Mouse (Mus musculus): ENCODE measurements around the gene Pik3c2a. TPM values are rescaled to one million over a fixed set of nuclear protein-coding genes. Genes with fewer than 3 reads are reported as not detected.

Gene Pik3c2a
- total and polyA plus RNA-seq, 3 experiments, result 10.9 to 35.3 (median 14.3) TPM

- H3K79me2 ChIP-seq (replicated peaks; ENCODE audit: control insufficient read depth, extremely low read depth, insufficient read depth, poor library complexity, severe bottlenecking), result no peaks in the 10 kb centered on the region
- no peak for DNase-seq (ENCODE audit: extremely low read depth)
- H3K27ac ChIP-seq (ENCODE audit: insufficient read depth, low read depth), result no peak overlapping the region
- dilution Hi-C loops (cut with MboI; ENCODE audit: extremely low pct_ligation_motif_present, extremely low pct_unique_long_range_greater_than_20kb, low sequenced_read_pairs) (no loop called here), in situ Hi-C loops (cut with MboI; ENCODE audit: low pct_ligation_motif_present, low pct_unique_long_range_greater_than_20kb, low sequenced_read_pairs) (loop anchor here (10.0 kb wide), 1 partner anchor 52 kb away; no protein-coding TSS in a partner anchor)
- peaks cover 38% of the 10 kb centered on the region for H3K27me3 ChIP-seq (replicated peaks)
- TF ChIP-seq PAX5 (IDR thresholded peaks at IDR 0.05; ENCODE audit: low read length) (no peak), JUN (IDR thresholded peaks at IDR 0.05; ENCODE audit: insufficient read depth, low read depth, low read length) (no peak), POLR2A (IDR thresholded peaks at IDR 0.05; ENCODE audit: low read depth, low read length) (no peak), KAT2A (IDR thresholded peaks at IDR 0.05; ENCODE audit: insufficient replicate concordance, low read length) (no peak), USF1 (IDR thresholded peaks at IDR 0.05; ENCODE audit: low read depth, low read length) (no peak), HCFC1 (IDR thresholded peaks at IDR 0.05; ENCODE audit: low read depth, low read length) (no peak), TBP (conservative IDR thresholded peaks at IDR 0.05; ENCODE audit: low read depth, low read length) (no peak), CTCF (conservative IDR thresholded peaks at IDR 0.05 in 1 of 2, IDR thresholded peaks at IDR 0.05 in 1 of 2; ENCODE audit: low read depth in 2 of 2, low read length in 2 of 2) (no peak), E2F4 (IDR thresholded peaks at IDR 0.05; ENCODE audit: insufficient replicate concordance, low read depth, low read length) (no peak), JUND (conservative IDR thresholded peaks at IDR 0.05; ENCODE audit: low read depth, low read length) (no peak), POLR2AphosphoS2 (IDR thresholded peaks at IDR 0.05; ENCODE audit: low read depth, low read length) (no peak), CHD2 (IDR thresholded peaks at IDR 0.05; ENCODE audit: low read length) (no peak)
- no peaks in the 10 kb centered on the region for H3K36me3 ChIP-seq (replicated peaks in 1 of 2; ENCODE audit: control insufficient read depth in 1 of 2, insufficient read depth in 1 of 2, low read length in 1 of 2)
- H3K4me3 ChIP-seq (replicated peaks in 1 of 3; ENCODE audit: low read depth in 2 of 3, low read length in 2 of 3, poor library complexity in 1 of 3), result peak overlapping the region in 2 of 3 experiments; percentile 54 to 81
- no peaks in the 10 kb centered on the region for H3K9me3 ChIP-seq (replicated peaks; ENCODE audit: low read length)
- peaks cover 0 to 17% of the 10 kb centered on the region in 2 experiments; a peak in 1 of 4 replicates for H3K4me1 ChIP-seq (ENCODE audit: control insufficient read depth in 1 of 2, insufficient read depth in 2 of 2)
- peak overlapping the region; percentile 93 for H3K4me2 ChIP-seq (ENCODE audit: insufficient read depth, low read depth, poor library complexity, severe bottlenecking)
- H3K9ac ChIP-seq (ENCODE audit: insufficient read depth, low read depth), result no peak overlapping the region; the same call in 1 of the 2 replicates
These were observed 136.0 kb downstream of the Pik3c2a start for GRCm38 (mm10) chr7:116307099-116307870.

- Histone ChIP-seq H3K9ac (ENCODE audit: insufficient read depth, low read depth) (no peak overlapping the region), H3K4me2 (ENCODE audit: insufficient read depth, low read depth, poor library complexity, severe bottlenecking) (peak overlapping the region; percentile 93), H3K4me3 (replicated peaks in 1 of 3; ENCODE audit: low read depth in 2 of 3, low read length in 2 of 3, poor library complexity in 1 of 3) (no peak overlapping the region), H3K27me3 (replicated peaks) (peaks cover 38% of the 10 kb centered on the region), H3K36me3 (replicated peaks in 1 of 2; ENCODE audit: control insufficient read depth in 1 of 2, insufficient read depth in 1 of 2, low read length in 1 of 2) (no peaks in the 10 kb centered on the region), H3K79me2 (replicated peaks; ENCODE audit: control insufficient read depth, extremely low read depth, insufficient read depth, poor library complexity, severe bottlenecking) (no peaks in the 10 kb centered on the region), H3K9me3 (replicated peaks; ENCODE audit: low read length) (no peaks in the 10 kb centered on the region), H3K27ac (ENCODE audit: insufficient read depth, low read depth) (no peak overlapping the region), H3K4me1 (ENCODE audit: control insufficient read depth in 1 of 2, insufficient read depth in 2 of 2) (peaks cover 0 to 17% of the 10 kb centered on the region in 2 experiments; a peak in 1 of 4 replicates)
- dilution Hi-C loops (cut with MboI; ENCODE audit: extremely low pct_ligation_motif_present, extremely low pct_unique_long_range_greater_than_20kb, low sequenced_read_pairs), result no loop called here
- no peak for TF ChIP-seq ZNF384 (IDR thresholded peaks at IDR 0.05; ENCODE audit: low read depth, low read length)
- TF ChIP-seq POLR2AphosphoS2 (IDR thresholded peaks at IDR 0.05; ENCODE audit: low read depth, low read length), result no peak
- TF ChIP-seq MAX (IDR thresholded peaks at IDR 0.05; ENCODE audit: low read length), result no peak
- no peak for TF ChIP-seq RCOR1 (conservative IDR thresholded peaks at IDR 0.05; ENCODE audit: low read depth, low read length)
- TF ChIP-seq IRF4 (IDR thresholded peaks at IDR 0.05; ENCODE audit: low read depth, low read length), result no peak
- TF ChIP-seq MAZ (IDR thresholded peaks at IDR 0.05; ENCODE audit: low read depth, low read length), result no peak
- no peak for TF ChIP-seq ZMIZ1 (IDR thresholded peaks at IDR 0.05; ENCODE audit: low read depth, low read length)
- TF ChIP-seq NRF1 (IDR thresholded peaks at IDR 0.05; ENCODE audit: low read depth, low read length), result no peak
- TF ChIP-seq GABPA (IDR thresholded peaks at IDR 0.05; ENCODE audit: insufficient replicate concordance, low read depth, low read length), result no peak
- no peak for TF ChIP-seq TCF12 (IDR thresholded peaks at IDR 0.05; ENCODE audit: low read depth, low read length)
- TF ChIP-seq ZKSCAN1 (IDR thresholded peaks at IDR 0.05; ENCODE audit: borderline replicate concordance, low read depth, low read length), result no peak
- TF ChIP-seq EP300 (IDR thresholded peaks at IDR 0.05; ENCODE audit: low read length), result no peak
- no peak for TF ChIP-seq SIN3A (IDR thresholded peaks at IDR 0.05; ENCODE audit: low read length)
- TF ChIP-seq PAX5 (IDR thresholded peaks at IDR 0.05; ENCODE audit: low read length), result no peak
- TF ChIP-seq NELFE (IDR thresholded peaks at IDR 0.05; ENCODE audit: low read depth, low read length), result no peak
- no peak for TF ChIP-seq SMC3 (IDR thresholded peaks at IDR 0.05; ENCODE audit: low read depth, low read length)
- no peak for DNase-seq (ENCODE audit: extremely low read depth)
- in situ Hi-C loops (cut with MboI; ENCODE audit: low pct_ligation_motif_present, low pct_unique_long_range_greater_than_20kb, low sequenced_read_pairs), result loop anchor here (10.0 kb wide), 1 partner anchor 52 kb away; no protein-coding TSS in a partner anchor
These were observed 136.6 kb downstream of the Pik3c2a start for GRCm38 (mm10) chr7:116306601-116307000.

All from CH12.LX (cell line).